Mouse (Mus musculus): ENCODE results near the gene Ushbp1.

The Ushbp1 gene

DNA sequence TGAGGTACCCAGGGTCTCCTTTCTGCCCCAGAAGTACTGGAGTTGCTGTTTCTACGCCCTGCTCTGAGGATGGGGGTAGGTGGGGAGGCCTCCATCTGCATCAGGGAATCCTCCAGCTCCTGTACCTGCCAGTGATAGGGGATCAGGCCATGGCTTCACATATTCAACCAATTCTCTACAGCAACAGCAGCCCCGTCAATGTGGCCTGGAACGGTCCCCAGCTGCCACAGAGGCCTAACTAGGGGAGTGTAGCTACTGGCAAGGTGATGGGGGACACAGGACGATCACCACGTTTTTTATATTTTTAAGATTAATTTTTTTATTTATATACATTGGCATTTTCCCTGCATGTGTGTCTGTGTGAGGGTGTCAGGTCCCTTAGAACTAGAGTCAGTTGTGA is 3.2 kb downstream of the Ushbp1 start:
- DNase-seq: no peak

- no peak for DNase-seq
These were observed 3.9 kb downstream of the Ushbp1 start for GRCm38 (mm10) chr8:71391696-71392095.

GRCm38 (mm10) chr8:71388267-71388666 is 7.3 kb downstream of the Ushbp1 start:
- no peak for DNase-seq

GRCm38 (mm10) chr8:71385212-71385835 is 10.3 kb downstream of the Ushbp1 start:
- DNase-seq: no peak

DNA sequence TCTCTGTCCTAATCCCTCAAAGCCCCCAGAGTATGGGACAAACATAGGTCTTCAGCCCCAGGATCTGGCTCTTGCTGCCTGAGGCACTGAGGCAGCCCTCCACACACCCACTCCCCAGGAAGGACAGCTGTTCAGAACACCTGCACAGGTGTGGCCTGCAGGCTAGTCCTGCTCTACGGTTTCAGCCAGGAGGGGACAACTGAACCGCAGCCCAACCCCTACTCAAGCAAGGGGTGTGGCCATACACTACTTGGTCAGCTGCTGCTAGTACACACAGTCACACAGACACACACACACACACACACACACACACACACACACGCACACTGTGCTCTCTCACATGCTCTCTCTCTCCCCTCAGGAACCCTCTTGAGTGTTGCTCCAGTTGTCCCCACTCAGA is 11.7 kb downstream of the Ushbp1 start:
- no peak for DNase-seq

DNA sequence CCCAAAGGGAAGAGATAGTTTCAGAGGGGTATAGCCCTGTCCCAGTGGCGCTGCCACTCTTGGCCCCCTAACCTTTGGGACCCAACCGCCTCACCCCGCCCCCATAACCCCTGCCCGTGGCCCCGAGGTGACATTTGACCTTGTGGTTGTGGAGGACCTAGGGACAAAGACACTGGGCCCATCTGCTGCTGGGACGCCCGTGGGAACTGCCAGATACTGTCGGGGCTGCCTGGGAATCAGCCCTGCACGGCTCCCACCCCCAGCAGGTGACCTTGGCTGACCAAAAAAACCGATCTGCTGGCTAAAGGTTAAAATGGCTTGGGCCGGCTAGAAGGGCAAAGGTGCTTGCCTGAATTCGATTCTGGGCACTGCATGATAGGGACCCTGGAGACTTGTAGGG is 12.2 kb downstream of the Ushbp1 start:
- DNase-seq: no peak

DNA sequence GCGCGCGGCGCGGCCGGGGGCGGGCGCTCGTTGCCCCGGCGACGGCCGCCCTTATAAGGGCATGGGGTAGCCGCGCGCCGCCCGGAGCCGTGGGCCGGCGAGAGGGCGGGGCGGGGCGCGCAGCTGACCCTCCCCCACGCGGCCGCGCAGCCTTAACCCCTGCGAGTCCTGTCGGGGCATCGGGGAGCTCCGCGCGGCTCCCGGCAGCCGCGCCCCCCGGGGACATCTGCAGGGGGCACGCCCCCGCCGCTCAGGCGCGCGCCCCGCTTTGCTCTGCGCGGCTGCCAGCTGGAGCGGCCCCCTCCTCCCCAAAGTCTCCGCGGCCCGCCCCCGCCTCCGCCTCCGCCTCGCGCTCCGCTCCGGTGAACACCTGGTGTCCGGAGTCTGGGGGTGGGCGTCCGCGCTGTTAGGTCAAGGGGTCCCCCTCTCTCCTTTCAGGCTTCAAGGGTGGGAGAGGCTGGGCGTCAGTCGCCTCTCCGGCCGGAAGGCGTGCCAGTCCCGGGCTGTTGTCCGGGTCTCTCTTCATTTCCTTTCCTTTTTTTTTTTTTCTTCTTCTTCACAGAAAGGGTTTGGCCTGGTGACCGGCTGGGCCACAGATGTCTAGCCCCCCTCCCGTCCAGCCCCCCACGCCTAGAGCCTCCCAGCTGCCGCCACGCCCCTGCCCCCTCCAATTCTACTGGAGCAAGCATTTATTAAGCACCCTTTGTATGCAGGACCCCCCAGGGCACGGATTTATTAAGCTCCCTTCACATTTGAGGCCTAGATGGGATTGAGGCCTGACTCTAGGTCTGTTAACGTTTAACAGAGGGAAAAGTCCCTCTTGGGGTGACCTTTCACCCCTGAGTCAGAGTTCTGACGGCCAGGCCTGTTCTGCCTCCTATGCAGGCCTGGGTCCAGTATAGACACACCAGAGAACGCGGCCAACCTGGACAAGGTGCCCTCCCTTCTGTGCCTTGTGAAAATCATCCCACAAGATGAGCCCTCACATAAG is 13.3 kb downstream of the Ushbp1 start:
- peak; percentile 89 for DNase-seq

- peak; percentile 60 for DNase-seq
These were observed 14.1 kb downstream of the Ushbp1 start, which contains the start of gene Nr2f6 for GRCm38 (mm10) chr8:71381421-71381970. Nr2f6 (minus strand) TSS chr8:71381960.

- DNase-seq: no peak
These were observed 15.1 kb downstream of the Ushbp1 start for GRCm38 (mm10) chr8:71380178-71381171.

- no peak for DNase-seq
These were observed 16.0 kb downstream of the Ushbp1 start for GRCm38 (mm10) chr8:71379512-71380075.

DNA sequence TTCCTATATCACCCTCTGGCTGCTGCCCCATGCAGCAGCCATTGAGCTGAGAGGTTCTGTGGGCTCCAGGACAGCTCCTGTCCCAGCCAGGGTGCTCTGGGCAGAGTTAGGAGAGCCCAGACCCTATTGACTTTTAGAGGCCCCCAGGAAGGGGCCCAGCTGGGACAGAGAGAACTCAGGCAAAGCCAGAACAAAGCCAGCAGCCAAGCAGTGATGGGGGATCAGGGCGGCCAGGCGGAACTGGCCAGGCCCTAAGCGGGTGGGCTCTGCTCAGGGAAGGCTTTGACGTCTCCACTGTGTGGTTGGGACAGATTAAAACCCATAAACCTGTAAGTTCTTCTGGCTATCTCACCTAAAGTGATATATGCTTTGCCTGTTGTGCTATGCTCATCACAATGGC is 16.6 kb downstream of the Ushbp1 start:
- DNase-seq: no peak

GRCm38 (mm10) chr8:71376423-71377030 is 19.1 kb downstream of the Ushbp1 start:
- DNase-seq: no peak

- peak; percentile 60 for DNase-seq
These were observed 19.8 kb downstream of the Ushbp1 start for GRCm38 (mm10) chr8:71375581-71376422.

- DNase-seq: no peak
These were observed 20.9 kb downstream of the Ushbp1 start for GRCm38 (mm10) chr8:71374616-71375206.

DNA sequence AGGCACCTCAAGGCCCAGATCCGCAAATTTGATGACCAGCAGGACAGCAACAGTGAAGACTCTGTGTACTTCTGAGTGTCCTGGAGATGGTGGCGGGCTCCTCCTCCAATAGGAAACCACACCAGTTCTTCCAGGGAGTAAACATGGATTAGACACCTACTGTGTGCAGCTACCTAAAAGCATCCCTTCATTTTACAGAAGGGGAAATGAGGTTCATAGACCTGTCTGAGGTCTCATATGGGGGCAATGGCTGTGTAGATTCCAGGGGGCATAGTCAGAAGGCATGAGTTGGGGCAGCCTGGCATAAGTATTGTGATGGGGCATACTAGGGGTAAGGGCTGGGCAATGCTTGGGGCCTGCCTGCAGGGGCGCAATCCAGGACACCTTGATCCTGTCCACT is 22.6 kb downstream of the Ushbp1 start:
- DNase-seq: no peak

GRCm38 (mm10) chr8:71372427-71372826 is 23.2 kb downstream of the Ushbp1 start:
- no peak for DNase-seq

DNA sequence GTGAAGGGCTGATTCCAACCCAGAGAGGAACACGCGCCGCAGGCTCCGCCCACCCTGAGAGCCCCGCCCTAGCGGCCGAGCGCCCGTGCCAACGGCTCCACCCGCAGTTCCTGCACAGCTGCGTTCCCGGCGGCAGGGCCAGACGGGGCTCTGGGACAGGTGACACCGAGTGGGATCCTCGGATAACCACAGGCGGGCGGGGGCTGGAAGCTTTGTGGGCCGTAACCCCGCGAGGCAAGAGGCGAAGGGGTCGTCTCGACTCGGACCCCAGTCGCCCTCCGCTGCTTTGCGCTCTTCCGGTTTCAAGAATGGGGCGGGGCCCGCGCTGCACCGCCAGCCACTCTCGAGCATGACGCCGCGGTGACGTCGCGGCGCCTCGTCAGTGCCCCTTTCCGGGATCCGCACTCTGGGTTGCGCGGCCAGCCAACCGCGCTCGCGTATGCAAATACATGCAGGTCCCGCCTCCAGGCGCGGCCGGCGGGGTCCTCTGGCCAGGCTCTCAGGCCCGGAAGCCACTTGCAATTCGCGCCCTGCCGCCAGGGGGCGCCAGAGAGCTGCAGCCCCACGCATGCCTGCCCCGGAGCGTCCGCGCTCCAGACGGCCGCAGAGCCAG is 24.3 kb downstream of the Ushbp1 start, which contains the start of gene Ocel1:
Gene Ocel1 (plus strand): TSS at position 63 of the 613 bp plus-strand sequence.
- DNase-seq: peak; percentile 99

- DNase-seq: no peak
These were observed 24.8 kb downstream of the Ushbp1 start for GRCm38 (mm10) chr8:71370711-71371235.

GRCm38 (mm10) chr8:71369040-71369718 is 26.4 kb downstream of the Ushbp1 start:
- DNase-seq: no peak

Data from layer of hippocampus, adult 9-11 months (tissue).